Mouse (Mus musculus): Measurements from ENCODE around the gene Mptx1.
"Not testable (repeated sequence)": the region's sequence is repeated elsewhere in the genome, so short reads cannot be mapped to it uniquely, and the experiment has no call there.

Gene Mptx1

GRCm38 (mm10) chr1:174330218-174330617, at the start of gene Mptx1:
Mptx1 (plus strand) TSS chr1:174330518.
- DNase-seq (ENCODE audit: extremely low read depth, low read depth): no peak

GRCm38 (mm10) chr1:174303162-174303561, 27.2 kb upstream of the Mptx1 start:
- DNase-seq (ENCODE audit: extremely low read depth, low read depth): no peak

DNA sequence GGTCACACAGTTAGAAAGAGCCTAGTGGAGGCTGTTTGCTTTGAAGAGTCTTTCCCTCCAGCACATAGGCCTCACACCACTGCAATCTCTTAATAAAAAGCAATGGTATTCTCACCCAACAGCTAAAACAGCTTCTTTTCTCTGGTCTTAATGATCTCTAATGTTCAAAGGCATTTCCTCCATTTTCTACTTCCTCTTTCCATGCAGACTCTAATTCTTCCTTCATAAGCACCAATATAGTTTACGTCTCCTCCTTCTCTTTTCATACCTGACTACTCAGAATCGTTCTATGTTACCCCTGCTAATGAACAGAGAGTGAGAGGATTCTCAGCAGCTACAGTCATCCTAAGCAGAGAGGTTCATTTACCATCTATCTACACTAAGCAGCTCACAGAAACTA, 13.0 kb upstream of the Mptx1 start:
- DNase-seq (ENCODE audit: extremely low read depth, low read depth): no peak

DNA sequence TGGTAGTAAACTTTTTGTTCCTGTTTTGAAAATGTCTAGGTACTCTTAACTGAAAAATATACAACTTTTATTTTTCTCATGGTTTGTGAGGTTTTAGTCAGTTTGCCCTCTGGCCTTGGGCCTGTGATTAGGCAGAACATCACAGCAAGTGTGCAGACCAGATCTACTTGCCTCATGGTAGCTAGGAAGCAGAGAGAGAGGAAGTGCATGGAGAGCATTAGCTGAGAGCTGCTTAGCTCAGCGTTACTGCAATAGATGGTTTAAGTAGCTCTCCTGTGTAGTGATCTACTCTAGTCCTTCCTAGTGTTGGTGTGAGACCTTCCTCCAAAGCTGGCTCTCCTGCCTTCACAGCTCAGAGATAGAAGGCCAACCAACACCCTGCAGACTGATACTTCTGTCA, 23.3 kb downstream of the Mptx1 start:
- DNase-seq (ENCODE audit: extremely low read depth, low read depth): not testable (repeated sequence)

- DNase-seq (ENCODE audit: extremely low read depth, low read depth): peak; percentile 74
Measured at GRCm38 (mm10) chr1:174354640-174355039, 24.3 kb downstream of the Mptx1 start.

DNA sequence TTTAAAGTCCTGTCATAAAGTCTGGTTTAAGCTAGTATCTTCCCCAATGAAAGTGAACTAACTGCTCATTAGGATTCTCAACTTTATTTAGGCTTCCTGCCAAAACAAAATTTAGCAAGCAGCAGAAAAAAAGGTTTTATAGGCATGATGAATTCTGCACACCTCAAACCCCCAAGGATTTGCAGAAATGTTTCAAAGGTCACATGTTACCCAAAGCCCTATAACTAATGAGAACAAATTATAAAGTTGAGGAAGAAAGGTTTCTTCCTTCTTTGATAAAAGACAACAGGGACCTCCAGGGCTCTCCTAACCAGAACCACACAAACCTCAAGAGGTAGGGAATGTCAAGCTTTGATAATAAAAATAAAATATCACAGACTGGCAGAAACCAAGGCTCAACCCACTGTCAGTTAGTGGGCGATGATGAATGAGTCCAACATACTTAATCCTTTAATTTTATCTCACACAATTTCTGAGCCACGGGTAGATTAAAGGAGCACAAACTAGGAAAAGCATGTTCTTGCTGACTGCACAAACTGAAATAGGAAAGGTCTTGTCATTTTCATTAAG, 34.6 kb downstream of the Mptx1 start, which contains the start of gene Olfr417:
Olfr417 (plus strand) TSS at position 241 of the 570 bp plus-strand sequence.
- DNase-seq (ENCODE audit: extremely low read depth, low read depth): peak; percentile 82

GRCm38 (mm10) chr1:174373799-174374198, 43.5 kb downstream of the Mptx1 start:
- no peak for DNase-seq (ENCODE audit: extremely low read depth, low read depth)
